Mouse (Mus musculus) thymus, adult 2 months (tissue): ENCODE results near the gene Slc51a. TPM values are rescaled to one million over a fixed set of nuclear protein-coding genes. Genes with fewer than 3 reads are reported as not detected.

ENCODE experiments used
- DNase-seq: peaks from one replicate; pipeline ENCODE4 v3.0.0; 2021
- H3K27ac ChIP-seq: fragments of 200-500 bp; 2 replicates; pipeline ENCODE4 v1.5.1; 2012; ENCODE audit warnings: low read length, control low read depth; ENCODE audit not compliant: control insufficient read depth, insufficient read depth
- H3K27me3 ChIP-seq: fragments of 200-500 bp; 2 replicates; pipeline ENCODE4 v1.6.1; 2012; ENCODE audit warnings: mild to moderate bottlenecking, low read length, moderate library complexity, mixed read lengths; ENCODE audit not compliant: control insufficient read depth, insufficient read depth
- H3K36me3 ChIP-seq: fragments of 200-500 bp; 2 replicates; pipeline ENCODE4 v1.6.1; 2012; ENCODE audit warnings: mild to moderate bottlenecking, low read length, moderate library complexity; ENCODE audit not compliant: control insufficient read depth, insufficient read depth
- H3K4me1 ChIP-seq: fragments of 200-500 bp; replicated peaks from 2 replicates; pipeline ENCODE4 v1.6.1; 2012; ENCODE audit warnings: low read length; ENCODE audit not compliant: control insufficient read depth, insufficient read depth
- H3K4me3 ChIP-seq: fragments of 200-500 bp; 2 replicates; pipeline ENCODE4 v1.5.1; 2012; ENCODE audit warnings: mild to moderate bottlenecking, low read length, control low read depth, moderate library complexity; ENCODE audit not compliant: control insufficient read depth, insufficient read depth
- CTCF ChIP-seq: fragments of 200-500 bp; IDR thresholded peaks from 2 replicates; pipeline ENCODE4 v1.5.1; 2012; ENCODE audit warnings: mild to moderate bottlenecking, control low read depth, low read length, moderate library complexity, borderline replicate concordance; ENCODE audit not compliant: control insufficient read depth, poor library complexity, insufficient read depth; ENCODE audit errors: extremely low read depth
- POLR2A ChIP-seq: fragments of 200-500 bp; IDR thresholded peaks from 2 replicates; pipeline ENCODE4 v1.6.1; 2012; ENCODE audit warnings: mild to moderate bottlenecking, low read length, control low read depth, moderate library complexity; ENCODE audit not compliant: control insufficient read depth, poor library complexity, insufficient read depth; ENCODE audit errors: extremely low read depth
- WGBS: fragments of 180-500 bp; shearing (Covaris S2); methylation state at CpG from one replicate; pipeline ENCODE4 v1.1.7; 2018; 5-methylcytosine and 5-hydroxymethylcytosine counted together
- polyA plus RNA-seq: library from polyadenylated mRNA; depleted of rRNA; stranded (reverse); fragments of >200 nt; gene quantifications from 2 replicates; pipeline ENCODE4 v1.2.3, GENCODE M21; 2012

The Slc51a gene
- polyA plus RNA-seq, 1 experiment, result 1.3 TPM

GRCm38 (mm10) chr16:32457589-32458386 lies 29.9 kb downstream of the Slc51a start:
- no peak for TF ChIP-seq POLR2A
- TF ChIP-seq CTCF, result no peak
- WGBS, result 77% methylated on average over 10 of the region's 10 CpGs
- Histone ChIP-seq H3K27me3 (no peaks in the 10 kb centered on the region), H3K4me3 (no peak overlapping the region), H3K36me3 (0 out of 2 replicates have a peak, but pooled peaks cover 3% of the 10 kb centered on the region), H3K27ac (no peak overlapping the region), H3K4me1 (no peaks in the 10 kb centered on the region)
- DNase-seq, result peak; percentile 57

GRCm38 (mm10) chr16:32456761-32457160 lies 30.9 kb downstream of the Slc51a start:
- DNase-seq, result no peak
- H3K36me3 ChIP-seq, result 0 out of 2 replicates have a peak, but pooled peaks cover 10% of the 10 kb centered on the region
- 94% methylated on average over 1 of the region's 1 CpGs for WGBS
- H3K4me1 ChIP-seq, result no peaks in the 10 kb centered on the region
- TF ChIP-seq POLR2A (no peak), CTCF (no peak)
- no peak overlapping the region for H3K4me3 ChIP-seq
- no peaks in the 10 kb centered on the region for H3K27me3 ChIP-seq
- no peak overlapping the region for H3K27ac ChIP-seq

- Histone ChIP-seq H3K4me1 (no peaks in the 10 kb centered on the region), H3K36me3 (0 out of 2 replicates have a peak, but pooled peaks cover 12% of the 10 kb centered on the region), H3K27me3 (no peaks in the 10 kb centered on the region), H3K4me3 (no peak overlapping the region), H3K27ac (no peak overlapping the region)
- no peak for DNase-seq
- TF ChIP-seq CTCF (no peak), POLR2A (no peak)
These were observed 31.6 kb downstream of the Slc51a start for GRCm38 (mm10) chr16:32456086-32456485.

GRCm38 (mm10) chr16:32454646-32455045 lies 33.0 kb downstream of the Slc51a start:
- Histone ChIP-seq H3K4me3 (no peak overlapping the region), H3K4me1 (no peaks in the 10 kb centered on the region), H3K36me3 (0 out of 2 replicates have a peak, but pooled peaks cover 12% of the 10 kb centered on the region), H3K27ac (no peak overlapping the region), H3K27me3 (no peaks in the 10 kb centered on the region)
- no peak for TF ChIP-seq POLR2A
- no peak for TF ChIP-seq CTCF
- DNase-seq, result no peak
- 97% methylated on average over 5 of the region's 5 CpGs for WGBS

- Histone ChIP-seq H3K4me3 (no peak overlapping the region), H3K36me3 (0 out of 2 replicates have a peak, but pooled peaks cover 12% of the 10 kb centered on the region), H3K4me1 (no peaks in the 10 kb centered on the region), H3K27ac (no peak overlapping the region), H3K27me3 (no peaks in the 10 kb centered on the region)
- DNase-seq, result no peak
- WGBS, result 97% methylated on average over 8 of the region's 8 CpGs
- no peak for TF ChIP-seq POLR2A
- no peak for TF ChIP-seq CTCF
These were observed 34.6 kb downstream of the Slc51a start for GRCm38 (mm10) chr16:32453102-32453501.

DNA sequence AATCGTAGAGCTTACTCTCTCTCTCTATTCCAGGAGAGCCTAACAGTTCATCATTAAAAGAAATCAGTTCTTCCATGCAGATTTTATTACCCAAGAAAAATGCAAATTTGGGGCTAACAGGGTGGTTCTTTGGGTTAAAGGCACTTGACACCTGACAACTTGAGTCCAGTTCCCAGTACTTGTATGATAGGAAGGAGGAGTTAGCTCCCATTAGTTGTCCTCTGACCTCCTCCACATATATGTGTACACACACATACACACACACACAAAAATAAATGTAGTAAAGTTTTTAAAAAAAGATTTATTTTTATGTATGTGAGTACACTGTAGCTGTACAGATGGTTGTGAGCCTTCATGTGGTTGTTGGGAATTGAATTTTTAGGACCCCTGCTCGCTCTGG lies 37.5 kb downstream of the Slc51a start:
- no peak for TF ChIP-seq CTCF
- no peak for TF ChIP-seq POLR2A
- Histone ChIP-seq H3K27me3 (no peaks in the 10 kb centered on the region), H3K36me3 (0 out of 2 replicates have a peak, but pooled peaks cover 9% of the 10 kb centered on the region), H3K4me3 (no peak overlapping the region), H3K4me1 (no peaks in the 10 kb centered on the region), H3K27ac (no peak overlapping the region)
- WGBS, result 98% methylated on average over 2 of the region's 2 CpGs
- DNase-seq, result no peak
